Mouse (Mus musculus): ENCODE measurements around the gene Gucy1a1.
"Not testable (repeated sequence)": the region's sequence is repeated elsewhere in the genome, so short reads cannot be mapped to it uniquely, and the experiment has no call there.

DNA sequence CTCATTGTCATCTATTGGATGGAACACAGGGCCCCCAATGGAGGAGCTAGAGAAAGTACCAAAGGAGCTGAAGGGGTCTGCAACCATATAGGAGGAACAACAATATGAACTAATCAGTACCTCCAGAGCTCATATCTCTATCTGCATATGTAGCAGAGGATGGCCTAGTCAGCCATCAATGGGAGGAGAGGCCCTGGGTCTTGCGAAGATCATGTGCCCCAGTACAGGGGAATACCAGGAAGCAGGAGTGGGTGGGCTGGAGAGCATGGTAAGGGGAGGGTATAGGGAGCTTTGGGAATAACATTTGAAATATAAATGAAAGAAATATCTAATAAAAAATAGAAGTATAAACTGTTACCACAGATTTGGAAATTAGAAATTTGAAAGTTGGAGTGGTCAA is 17.4 kb upstream of the Gucy1a1 start:
- not testable (repeated sequence) for TF ChIP-seq JUND, GATA1 (IDR thresholded peaks at IDR 0.05; ENCODE audit: low read depth, low read length)
